Mouse (Mus musculus) thymus, adult 2 months (tissue): ENCODE results near the gene Inpp5f. TPM values are rescaled to one million over a fixed set of nuclear protein-coding genes. Genes with fewer than 3 reads are reported as not detected.

ENCODE experiments used
- DNase-seq: peaks from one replicate; pipeline ENCODE4 v3.0.0; 2021
- H3K27ac ChIP-seq: fragments of 200-500 bp; 2 replicates; pipeline ENCODE4 v1.5.1; 2012; ENCODE audit warnings: low read length, control low read depth; ENCODE audit not compliant: control insufficient read depth, insufficient read depth
- H3K27me3 ChIP-seq: fragments of 200-500 bp; 2 replicates; pipeline ENCODE4 v1.6.1; 2012; ENCODE audit warnings: mild to moderate bottlenecking, low read length, moderate library complexity, mixed read lengths; ENCODE audit not compliant: control insufficient read depth, insufficient read depth
- H3K36me3 ChIP-seq: fragments of 200-500 bp; 2 replicates; pipeline ENCODE4 v1.6.1; 2012; ENCODE audit warnings: mild to moderate bottlenecking, low read length, moderate library complexity; ENCODE audit not compliant: control insufficient read depth, insufficient read depth
- H3K4me1 ChIP-seq: fragments of 200-500 bp; replicated peaks from 2 replicates; pipeline ENCODE4 v1.6.1; 2012; ENCODE audit warnings: low read length; ENCODE audit not compliant: control insufficient read depth, insufficient read depth
- H3K4me3 ChIP-seq: fragments of 200-500 bp; 2 replicates; pipeline ENCODE4 v1.5.1; 2012; ENCODE audit warnings: mild to moderate bottlenecking, low read length, control low read depth, moderate library complexity; ENCODE audit not compliant: control insufficient read depth, insufficient read depth
- CTCF ChIP-seq: fragments of 200-500 bp; IDR thresholded peaks from 2 replicates; pipeline ENCODE4 v1.5.1; 2012; ENCODE audit warnings: mild to moderate bottlenecking, control low read depth, low read length, moderate library complexity, borderline replicate concordance; ENCODE audit not compliant: control insufficient read depth, poor library complexity, insufficient read depth; ENCODE audit errors: extremely low read depth
- POLR2A ChIP-seq: fragments of 200-500 bp; IDR thresholded peaks from 2 replicates; pipeline ENCODE4 v1.6.1; 2012; ENCODE audit warnings: mild to moderate bottlenecking, low read length, control low read depth, moderate library complexity; ENCODE audit not compliant: control insufficient read depth, poor library complexity, insufficient read depth; ENCODE audit errors: extremely low read depth
- WGBS: fragments of 180-500 bp; shearing (Covaris S2); methylation state at CpG from one replicate; pipeline ENCODE4 v1.1.7; 2018; 5-methylcytosine and 5-hydroxymethylcytosine counted together
- polyA plus RNA-seq: library from polyadenylated mRNA; depleted of rRNA; stranded (reverse); fragments of >200 nt; gene quantifications from 2 replicates; pipeline ENCODE4 v1.2.3, GENCODE M21; 2012

Gene Inpp5f
- polyA plus RNA-seq, 1 experiment: 3.8 TPM

DNA sequence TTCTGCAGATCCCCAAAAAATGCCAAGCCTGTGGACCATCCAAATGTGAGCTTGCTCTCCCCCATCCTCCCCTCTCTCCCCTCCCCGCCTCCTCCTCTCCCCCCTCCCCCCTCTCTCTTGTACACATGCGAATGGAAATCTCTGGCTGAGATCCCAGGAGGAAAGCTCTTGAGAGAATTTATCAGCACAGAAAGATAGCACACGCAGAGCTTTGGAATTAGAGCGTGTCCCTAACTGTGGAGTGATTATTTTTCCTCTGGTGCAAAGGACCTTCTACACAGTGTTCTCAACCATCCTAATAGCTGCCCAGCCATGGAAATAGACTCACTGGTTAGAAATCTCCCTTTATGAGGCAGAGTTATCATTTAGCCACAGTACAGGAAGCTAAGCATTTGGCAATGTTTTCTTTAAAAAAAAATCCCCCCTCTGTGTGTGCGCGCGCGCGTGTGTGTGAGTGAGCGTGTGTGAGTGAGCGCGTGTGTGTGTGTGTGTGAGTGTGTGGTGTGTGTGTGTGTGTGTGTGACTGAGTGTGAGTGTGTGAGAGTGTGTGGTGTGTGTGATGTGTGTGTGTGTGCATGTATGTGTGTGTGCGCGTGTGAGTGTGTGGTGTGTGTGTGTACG lies 29.2 kb upstream of the Inpp5f start:
- peaks cover 4% of the 10 kb centered on the region for H3K4me1 ChIP-seq
- no peak overlapping the region for H3K27ac ChIP-seq
- TF ChIP-seq CTCF (no peak), POLR2A (no peak)
- DNase-seq: no peak
- WGBS: 88% methylated on average over 15 of the region's 15 CpGs
- H3K4me3 ChIP-seq: no peak overlapping the region
- H3K27me3 ChIP-seq: no peaks in the 10 kb centered on the region
- no peaks in the 10 kb centered on the region for H3K36me3 ChIP-seq

DNA sequence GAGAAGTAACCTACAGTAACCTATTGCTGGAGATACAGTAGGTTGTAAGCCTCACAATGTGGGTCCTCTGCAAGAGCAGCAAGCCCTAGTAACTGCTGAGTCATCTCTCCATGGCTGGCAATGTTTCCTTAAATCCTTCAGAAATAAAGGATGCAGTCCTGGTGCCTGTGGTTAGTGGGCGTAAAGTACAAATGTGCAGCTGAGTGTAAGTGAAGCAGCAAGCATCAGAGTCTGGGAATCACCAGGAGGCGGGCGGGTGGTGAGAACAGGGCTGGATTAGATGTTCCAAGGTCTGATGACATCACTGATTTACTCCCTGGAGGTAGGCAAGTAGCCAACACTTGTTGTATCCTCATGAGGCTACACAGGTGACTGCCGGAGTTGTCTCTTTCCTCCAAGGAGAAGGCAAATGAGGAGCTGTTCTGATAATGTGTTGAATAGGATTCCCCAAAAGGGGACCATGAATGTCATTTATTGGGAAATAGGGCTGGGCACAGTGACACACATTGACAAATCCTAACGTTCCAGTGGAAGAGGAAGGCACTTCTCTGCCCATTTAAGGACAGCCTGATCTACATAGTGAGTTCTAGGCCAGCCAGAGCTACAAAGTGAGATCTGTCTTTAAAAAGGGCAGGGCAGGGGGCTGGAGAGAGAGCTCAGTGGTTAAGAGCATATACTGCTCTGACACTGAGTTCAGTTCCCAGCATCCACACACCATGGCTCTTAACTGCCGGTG lies 27.7 kb upstream of the Inpp5f start:
- Histone ChIP-seq H3K4me3 (no peak overlapping the region), H3K27ac (no peak overlapping the region), H3K36me3 (no peaks in the 10 kb centered on the region), H3K4me1 (no peaks in the 10 kb centered on the region), H3K27me3 (no peaks in the 10 kb centered on the region)
- TF ChIP-seq CTCF: no peak
- no peak for TF ChIP-seq POLR2A
- no peak for DNase-seq
- WGBS: 93% methylated on average over 6 of the region's 6 CpGs

DNA sequence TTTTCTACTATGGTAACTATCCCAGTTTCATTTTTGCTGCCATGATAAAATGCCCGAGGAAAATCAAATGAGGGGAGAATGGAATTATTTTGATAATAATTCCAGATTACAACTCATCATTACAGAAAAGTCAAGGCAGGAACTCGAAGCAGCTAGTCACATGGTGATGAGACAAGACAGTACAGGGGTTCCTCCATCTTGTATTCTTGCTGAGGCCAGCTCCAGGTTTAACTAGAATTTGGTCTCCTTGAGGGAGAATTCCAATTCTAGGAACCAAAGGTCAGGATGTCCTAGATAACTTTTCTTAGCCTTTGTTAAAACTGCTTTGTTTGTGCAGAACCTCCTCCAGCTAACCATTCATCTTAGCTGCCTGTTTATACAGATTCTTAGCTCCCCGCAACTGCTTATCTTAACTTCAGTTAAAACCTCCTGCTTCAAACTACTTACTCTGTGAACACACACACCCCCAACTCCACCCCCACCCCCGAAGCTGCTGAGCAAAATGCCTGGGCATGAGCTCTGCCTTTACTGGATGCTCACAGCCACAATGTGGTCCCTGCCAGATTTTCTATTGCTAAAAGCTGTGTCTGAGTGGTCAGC lies 23.7 kb upstream of the Inpp5f start:
- TF ChIP-seq CTCF (no peak), POLR2A (no peak)
- H3K36me3 ChIP-seq: no peaks in the 10 kb centered on the region
- no peak for DNase-seq
- WGBS: 79% methylated on average over 4 of the region's 4 CpGs
- H3K27ac ChIP-seq: no peak overlapping the region
- H3K27me3 ChIP-seq: no peaks in the 10 kb centered on the region
- H3K4me3 ChIP-seq: no peak overlapping the region
- H3K4me1 ChIP-seq: no peaks in the 10 kb centered on the region

DNA sequence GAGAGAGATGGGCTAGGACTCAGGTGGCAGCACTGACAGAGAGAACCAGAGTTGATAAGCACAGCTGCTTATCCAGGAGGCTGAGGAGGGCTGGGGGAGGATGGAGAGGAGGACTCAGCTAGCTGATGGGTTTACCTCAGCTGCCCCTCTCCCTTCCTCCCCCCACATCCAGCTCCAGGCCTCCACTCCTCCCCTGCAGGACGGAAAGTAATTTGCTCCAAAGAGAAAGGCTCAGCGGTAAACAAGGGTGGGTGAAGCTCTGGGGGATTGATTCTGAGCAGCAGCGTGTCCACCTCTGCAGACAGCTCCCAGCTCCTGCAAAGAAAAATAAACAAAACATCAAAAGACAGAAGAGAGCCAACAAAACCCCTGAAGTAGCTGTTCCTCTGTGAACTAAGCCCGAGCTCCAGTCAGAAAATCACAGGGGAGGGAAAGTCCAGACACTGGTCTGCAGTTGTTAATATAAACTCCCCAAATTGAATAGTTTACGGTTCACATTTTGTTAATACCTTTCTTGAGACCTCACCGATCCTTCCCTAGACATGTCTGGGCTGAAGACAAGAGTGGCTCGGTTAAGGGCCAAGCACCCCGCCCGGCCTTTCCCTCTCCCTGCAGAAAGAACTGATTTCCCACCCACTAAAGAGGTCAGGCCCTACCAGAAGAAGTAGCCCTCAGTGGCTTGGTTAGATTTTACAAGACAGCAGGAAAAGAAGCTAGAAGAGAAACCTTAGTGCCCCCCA lies 19.6 kb upstream of the Inpp5f start:
- no peak overlapping the region for H3K27ac ChIP-seq
- TF ChIP-seq POLR2A: no peak
- DNase-seq: no peak
- H3K36me3 ChIP-seq: no peaks in the 10 kb centered on the region
- H3K27me3 ChIP-seq: no peaks in the 10 kb centered on the region
- no peak overlapping the region for H3K4me3 ChIP-seq
- no peaks in the 10 kb centered on the region for H3K4me1 ChIP-seq
- WGBS: 91% methylated on average over 9 of the region's 9 CpGs

DNA sequence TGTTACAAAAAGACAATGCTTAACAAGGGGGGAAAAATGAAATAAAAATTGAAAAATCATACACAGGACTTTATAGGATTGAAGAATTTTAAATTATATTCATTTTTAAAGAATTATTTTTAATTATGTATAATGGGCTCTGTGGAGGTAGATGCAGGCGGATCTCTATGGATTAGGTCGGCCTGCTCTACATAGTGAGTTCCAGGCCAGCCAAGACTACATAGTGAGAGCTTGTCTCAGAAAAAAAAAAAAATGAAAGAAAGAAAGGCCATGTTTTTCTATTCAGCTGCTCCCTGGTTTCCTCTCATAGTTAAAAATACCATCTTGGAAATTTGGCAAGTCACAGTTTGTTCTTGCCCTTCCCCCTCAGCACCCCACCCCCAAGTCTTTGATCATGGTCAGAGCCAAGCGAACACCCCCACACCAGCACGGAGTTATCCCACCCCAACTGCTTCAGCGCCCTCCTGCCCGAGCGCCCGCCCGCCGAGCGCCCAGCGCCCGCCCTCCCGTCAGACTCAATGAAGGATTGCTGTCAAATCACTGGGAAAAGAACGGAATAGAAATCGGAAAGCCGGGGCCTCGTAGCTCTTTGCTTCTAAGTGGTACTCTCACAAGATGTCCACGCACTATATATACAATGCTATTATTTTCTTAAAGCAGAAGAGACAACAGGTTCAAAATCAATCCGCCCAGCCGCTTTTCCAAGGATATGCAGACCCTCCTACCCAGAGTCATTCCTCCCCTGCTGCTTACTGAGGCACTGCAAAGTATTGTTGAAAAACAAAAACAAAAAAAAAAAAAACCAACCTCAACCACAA lies 18.8 kb upstream of the Inpp5f start:
- Histone ChIP-seq H3K27ac (no peak overlapping the region), H3K4me1 (no peaks in the 10 kb centered on the region), H3K36me3 (no peaks in the 10 kb centered on the region), H3K4me3 (no peak overlapping the region), H3K27me3 (no peaks in the 10 kb centered on the region)
- TF ChIP-seq POLR2A (no peak), CTCF (no peak)
- no peak for DNase-seq
- 69% methylated on average over 21 of the region's 21 CpGs for WGBS

DNA sequence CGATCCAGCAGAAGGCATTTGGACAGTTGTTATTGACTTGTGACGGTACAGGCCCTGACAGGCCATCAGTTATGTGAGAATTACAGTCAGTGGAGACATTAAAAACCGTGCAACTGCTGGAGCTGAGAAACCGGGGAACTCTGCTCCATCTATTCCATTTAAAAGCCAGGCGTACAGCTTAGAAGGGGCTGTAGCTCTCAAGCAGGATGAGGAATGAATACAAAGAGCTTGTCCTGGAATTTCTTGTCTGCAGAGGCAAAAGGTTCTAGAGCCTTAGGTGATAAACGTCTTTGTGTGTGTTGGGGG lies 18.2 kb upstream of the Inpp5f start:
- 76% methylated on average over 6 of the region's 6 CpGs for WGBS
- no peaks in the 10 kb centered on the region for H3K36me3 ChIP-seq
- no peaks in the 10 kb centered on the region for H3K27me3 ChIP-seq
- H3K4me3 ChIP-seq: no peak overlapping the region
- no peak for DNase-seq
- H3K4me1 ChIP-seq: no peaks in the 10 kb centered on the region
- no peak overlapping the region for H3K27ac ChIP-seq
- TF ChIP-seq CTCF: no peak
- TF ChIP-seq POLR2A: no peak
